Mouse (Mus musculus) liver, embryonic 15.5 days (tissue): ENCODE results near the gene Gm48551. TPM values are rescaled to one million over a fixed set of nuclear protein-coding genes. Genes with fewer than 3 reads are reported as not detected.
A peak's percentile ranks its signal among the peaks of the same experiment; 100 is the strongest.

Experiments
- ATAC-seq: fragments of 200-750 bp; cut with Nextera tagmentation; 2 replicates; pipeline ENCODE4 v1.8.0; 2017; ENCODE audit warnings: moderate number of reproducible peaks, mild to moderate bottlenecking, moderate library complexity; ENCODE audit not compliant: insufficient read depth
- H3K27ac ChIP-seq: fragments of 300-500 bp; sonication (generic); replicated peaks from 2 replicates; pipeline ENCODE4 v1.5.1; 2015; ENCODE audit warnings: mild to moderate bottlenecking, inconsistent platforms
- H3K27me3 ChIP-seq: fragments of 300-500 bp; sonication (generic); 2 replicates; pipeline ENCODE4 v1.6.1; 2015; ENCODE audit warnings: mild to moderate bottlenecking, inconsistent platforms
- H3K36me3 ChIP-seq: fragments of 300-500 bp; sonication (generic); replicated peaks from 2 replicates; pipeline ENCODE4 v1.6.1; 2015; ENCODE audit warnings: moderate library complexity, mild to moderate bottlenecking, inconsistent platforms
- H3K4me1 ChIP-seq: fragments of 300-500 bp; sonication (generic); replicated peaks from 2 replicates; pipeline ENCODE4 v1.6.1; 2015; ENCODE audit warnings: inconsistent platforms
- H3K4me2 ChIP-seq: fragments of 300-500 bp; sonication (generic); 2 replicates; pipeline ENCODE4 v1.6.1; 2015; ENCODE audit warnings: moderate library complexity, mild to moderate bottlenecking, inconsistent platforms
- H3K4me3 ChIP-seq: fragments of 300-500 bp; sonication (generic); replicated peaks from 2 replicates; pipeline ENCODE4 v1.5.1; 2015; ENCODE audit warnings: mild to moderate bottlenecking, inconsistent platforms
- H3K9ac ChIP-seq: fragments of 300-500 bp; sonication (generic); 2 replicates; pipeline ENCODE4 v1.6.1; 2015; ENCODE audit warnings: moderate library complexity, mild to moderate bottlenecking, inconsistent platforms
- H3K9me3 ChIP-seq: fragments of 300-500 bp; sonication (generic); replicated peaks from 2 replicates; pipeline ENCODE4 v1.6.1; 2016; ENCODE audit warnings: inconsistent platforms
- WGBS: fragments of 180-500 bp; shearing (Covaris S2); methylation state at CpG from one replicate; pipeline ENCODE4 v1.1.7; 2015; ENCODE audit warnings: mixed read lengths; ENCODE audit not compliant: insufficient replicate concordance; 5-methylcytosine and 5-hydroxymethylcytosine counted together
- polyA plus RNA-seq: library from polyadenylated mRNA; unstranded; fragments of >200 nt; fragmentation: Nextera tagmentation; extraction: Ambion mirVana; gene quantifications from 2 replicates; pipeline ENCODE4 v1.2.1, GENCODE M21; 2015

The Gm48551 gene
- polyA plus RNA-seq, 1 experiment from 2014 or later, result 0.88 TPM

- Histone ChIP-seq H3K27ac (peak overlapping the region; percentile 96), H3K4me2 (peak overlapping the region; percentile 97), H3K9me3 (no peaks in the 10 kb centered on the region), H3K27me3 (no peaks in the 10 kb centered on the region), H3K9ac (peak overlapping the region; percentile 58), H3K36me3 (peaks cover 55% of the 10 kb centered on the region), H3K4me1 (peaks cover 96% of the 10 kb centered on the region), H3K4me3 (no peak overlapping the region)
- ATAC-seq, result no peak
- 67% methylated on average over 8 of the region's 8 CpGs for WGBS
Measured at GRCm38 (mm10) chr10:81360721-81361120, 23.5 kb upstream of the Gm48551 start.

GRCm38 (mm10) chr10:81362336-81362949 is 21.8 kb upstream of the Gm48551 start:
- Histone ChIP-seq H3K9ac (peak overlapping the region; percentile 58), H3K4me1 (peaks cover 99% of the 10 kb centered on the region), H3K27me3 (no peaks in the 10 kb centered on the region), H3K9me3 (no peaks in the 10 kb centered on the region), H3K4me3 (peak overlapping the region; percentile 4), H3K4me2 (peak overlapping the region; percentile 97), H3K36me3 (peaks cover 70% of the 10 kb centered on the region), H3K27ac (peak overlapping the region; percentile 96)
- WGBS, result 18% methylated on average over 12 of the region's 12 CpGs
- ATAC-seq, result peak; percentile 85

GRCm38 (mm10) chr10:81363436-81364346 is 20.6 kb upstream of the Gm48551 start:
- Histone ChIP-seq H3K36me3 (peaks cover 83% of the 10 kb centered on the region), H3K4me2 (peak overlapping the region; percentile 97), H3K9me3 (no peaks in the 10 kb centered on the region), H3K9ac (peak overlapping the region; percentile 58), H3K27ac (peak overlapping the region; percentile 96), H3K4me1 (peaks cover 99% of the 10 kb centered on the region), H3K4me3 (peak overlapping the region; percentile 9), H3K27me3 (no peaks in the 10 kb centered on the region)
- ATAC-seq, result no peak
- 65% methylated on average over 54 of the region's 54 CpGs for WGBS

GRCm38 (mm10) chr10:81364666-81365065 is 19.6 kb upstream of the Gm48551 start:
- H3K27me3 ChIP-seq, result no peaks in the 10 kb centered on the region

GRCm38 (mm10) chr10:81365073-81365472 is 19.2 kb upstream of the Gm48551 start:
- Histone ChIP-seq H3K36me3 (peaks cover 89% of the 10 kb centered on the region), H3K4me3 (no peak overlapping the region), H3K4me2 (peak overlapping the region; percentile 97; the same call in 1 of the 2 replicates), H3K27me3 (no peaks in the 10 kb centered on the region), H3K4me1 (peaks cover 85% of the 10 kb centered on the region), H3K9me3 (no peaks in the 10 kb centered on the region), H3K27ac (peak overlapping the region; percentile 96), H3K9ac (no peak overlapping the region)
- 52% methylated on average over 4 of the region's 4 CpGs for WGBS
- ATAC-seq, result no peak

More at GRCm38 (mm10) chr10:81364666-81365065, 19.6 kb upstream of the Gm48551 start:
- no peak for ATAC-seq
- no peak overlapping the region for H3K4me3 ChIP-seq
- WGBS, result 61% methylated on average over 28 of the region's 28 CpGs
- H3K27ac ChIP-seq, result peak overlapping the region; percentile 96
- H3K9ac ChIP-seq, result no peak overlapping the region
- peaks cover 89% of the 10 kb centered on the region for H3K4me1 ChIP-seq
- H3K4me2 ChIP-seq, result peak overlapping the region; percentile 97
- H3K9me3 ChIP-seq, result no peaks in the 10 kb centered on the region
- H3K36me3 ChIP-seq, result peaks cover 89% of the 10 kb centered on the region

GRCm38 (mm10) chr10:81365672-81366476 is 18.4 kb upstream of the Gm48551 start, which contains the start of gene 4930404N11Rik:
TSS of gene 4930404N11Rik (minus strand) at chr10:81365816.
- H3K9me3 ChIP-seq, result no peaks in the 10 kb centered on the region
- H3K4me2 ChIP-seq, result peak within 1 kb of the TSS; percentile 97
- no peak for ATAC-seq
- peaks cover 89% of the 10 kb centered on the region for H3K36me3 ChIP-seq
- H3K9ac ChIP-seq, result no peak within 1 kb of the TSS
- H3K4me1 ChIP-seq, result peaks cover 77% of the 10 kb centered on the region
- peak within 1 kb of the TSS; percentile 96 for H3K27ac ChIP-seq
- H3K4me3 ChIP-seq, result no peak within 1 kb of the TSS
- no peaks in the 10 kb centered on the region for H3K27me3 ChIP-seq
- WGBS, result 26% methylated on average over 12 of the region's 12 CpGs

GRCm38 (mm10) chr10:81366477-81367206 is 17.6 kb upstream of the Gm48551 start:
- ATAC-seq, result no peak
- H3K36me3 ChIP-seq, result peaks cover 89% of the 10 kb centered on the region
- H3K27me3 ChIP-seq, result no peaks in the 10 kb centered on the region
- peak overlapping the region; percentile 96 for H3K27ac ChIP-seq
- no peak overlapping the region for H3K4me3 ChIP-seq
- peaks cover 69% of the 10 kb centered on the region for H3K4me1 ChIP-seq
- 61% methylated on average over 6 of the region's 6 CpGs for WGBS
- H3K4me2 ChIP-seq, result no peak overlapping the region
- H3K9me3 ChIP-seq, result no peaks in the 10 kb centered on the region
- H3K9ac ChIP-seq, result no peak overlapping the region

GRCm38 (mm10) chr10:81367207-81367495 is 17.1 kb upstream of the Gm48551 start:
- Histone ChIP-seq H3K4me2 (no peak overlapping the region), H3K4me3 (no peak overlapping the region), H3K27ac (peak overlapping the region; percentile 96), H3K27me3 (no peaks in the 10 kb centered on the region), H3K36me3 (peaks cover 89% of the 10 kb centered on the region), H3K9me3 (no peaks in the 10 kb centered on the region), H3K9ac (no peak overlapping the region), H3K4me1 (peaks cover 69% of the 10 kb centered on the region)
- 88% methylated on average over 6 of the region's 6 CpGs for WGBS
- ATAC-seq, result no peak

- ATAC-seq, result no peak
- H3K36me3 ChIP-seq, result peaks cover 61% of the 10 kb centered on the region
- no peaks in the 10 kb centered on the region for H3K9me3 ChIP-seq
- peak overlapping the region; percentile 96; the same call in 1 of the 2 replicates for H3K9ac ChIP-seq
- no peaks in the 10 kb centered on the region for H3K27me3 ChIP-seq
- 89% methylated on average over 10 of the region's 10 CpGs for WGBS
- peak overlapping the region; percentile 76 for H3K4me3 ChIP-seq
- peaks cover 62% of the 10 kb centered on the region for H3K4me1 ChIP-seq
- peak overlapping the region; percentile 74 for H3K4me2 ChIP-seq
- peak overlapping the region; percentile 88 for H3K27ac ChIP-seq
Measured at GRCm38 (mm10) chr10:81375322-81375721, 8.9 kb upstream of the Gm48551 start.

- Histone ChIP-seq H3K27ac (peak overlapping the region; percentile 88), H3K4me2 (peak overlapping the region; percentile 74), H3K9ac (peak overlapping the region; percentile 96), H3K4me1 (peaks cover 76% of the 10 kb centered on the region), H3K36me3 (peaks cover 47% of the 10 kb centered on the region), H3K27me3 (no peaks in the 10 kb centered on the region), H3K4me3 (peak overlapping the region; percentile 76), H3K9me3 (no peaks in the 10 kb centered on the region)
- WGBS, result 28% methylated on average over 6 of the region's 6 CpGs
- ATAC-seq, result peak; percentile 13; the same call in 1 of the 2 replicates
Measured at GRCm38 (mm10) chr10:81376561-81377361, 7.5 kb upstream of the Gm48551 start.
